Mouse (Mus musculus): ENCODE measurements around the gene Gm11444. TPM values are rescaled to one million over a fixed set of nuclear protein-coding genes. Genes with fewer than 3 reads are reported as not detected.

The Gm11444 gene
- polyA plus RNA-seq, 1 experiment, result not detected

- H3ac ChIP-seq (ENCODE audit: control insufficient read depth, insufficient read length), result peak overlapping the region; percentile 55
- peak overlapping the region; percentile 22 for H3K4me3 ChIP-seq
- H3K4me2 ChIP-seq (ENCODE audit: low read depth), result peak overlapping the region; percentile 60
- H3K27me3 ChIP-seq (ENCODE audit: control insufficient read depth, insufficient read depth, insufficient read length), result peaks cover 19% of the 10 kb centered on the region
- no peaks in the 10 kb centered on the region for H3K79me2 ChIP-seq (ENCODE audit: control insufficient read depth, insufficient read depth)
- no peaks in the 10 kb centered on the region for H3K36me3 ChIP-seq (ENCODE audit: control insufficient read depth, insufficient read depth)
- TF ChIP-seq POLR2AphosphoS2 (IDR thresholded peaks at IDR 0.05; ENCODE audit: insufficient read length, low read depth) (no peak), POLR2A (IDR thresholded peaks at IDR 0.05; ENCODE audit: insufficient read length, low read depth) (no peak), MYOG (IDR thresholded peaks at IDR 0.05; ENCODE audit: control insufficient read depth in 1 of 3, insufficient read depth in 1 of 3, insufficient read length in 2 of 3, low read depth in 2 of 3) (no peak), E2F4 (IDR thresholded peaks at IDR 0.05; ENCODE audit: insufficient read depth) (no peak), TCF3 (IDR thresholded peaks at IDR 0.05; ENCODE audit: insufficient read length, low read depth) (no peak), USF1 (IDR thresholded peaks at IDR 0.05; ENCODE audit: low read depth) (no peak), SRF (IDR thresholded peaks at IDR 0.05; ENCODE audit: control insufficient read depth, insufficient read length, low read depth) (no peak), REST (IDR thresholded peaks at IDR 0.05; ENCODE audit: insufficient read depth, insufficient read length) (no peak), MYOD1 (IDR thresholded peaks at IDR 0.05; ENCODE audit: control insufficient read depth in 1 of 3, insufficient read length in 2 of 3, low read depth in 2 of 3) (no peak), MAX (IDR thresholded peaks at IDR 0.05; ENCODE audit: low read depth) (no peak), TCF12 (IDR thresholded peaks at IDR 0.05; ENCODE audit: insufficient read depth, poor library complexity, severe bottlenecking) (no peak), CEBPB (IDR thresholded peaks at IDR 0.05; ENCODE audit: insufficient read depth, poor library complexity, severe bottlenecking) (no peak)
These were observed 16.3 kb downstream of the Gm11444 start for GRCm38 (mm10) chr11:85833761-85834385.

GRCm38 (mm10) chr11:85833081-85833521 lies 17.0 kb downstream of the Gm11444 start:
- peak in 1 of 3 experiments; percentile 19 for TF ChIP-seq MYOD1 (IDR thresholded peaks at IDR 0.05; ENCODE audit: control insufficient read depth in 1 of 3, insufficient read length in 2 of 3, low read depth in 2 of 3)
- TF ChIP-seq TCF3 (IDR thresholded peaks at IDR 0.05; ENCODE audit: insufficient read length, low read depth), result no peak
- no peak for TF ChIP-seq SRF (IDR thresholded peaks at IDR 0.05; ENCODE audit: control insufficient read depth, insufficient read length, low read depth)
- TF ChIP-seq MAX (IDR thresholded peaks at IDR 0.05; ENCODE audit: low read depth), result no peak
- TF ChIP-seq POLR2A (IDR thresholded peaks at IDR 0.05; ENCODE audit: insufficient read length, low read depth), result no peak
- TF ChIP-seq MYOG (IDR thresholded peaks at IDR 0.05; ENCODE audit: control insufficient read depth in 1 of 3, insufficient read depth in 1 of 3, insufficient read length in 2 of 3, low read depth in 2 of 3), result no peak
- TF ChIP-seq POLR2AphosphoS2 (IDR thresholded peaks at IDR 0.05; ENCODE audit: insufficient read length, low read depth), result no peak
- no peak for TF ChIP-seq TCF12 (IDR thresholded peaks at IDR 0.05; ENCODE audit: insufficient read depth, poor library complexity, severe bottlenecking)
- TF ChIP-seq E2F4 (IDR thresholded peaks at IDR 0.05; ENCODE audit: insufficient read depth), result no peak
- H3ac ChIP-seq (ENCODE audit: control insufficient read depth, insufficient read length), result peak overlapping the region; percentile 55
- peak overlapping the region; percentile 22 for H3K4me3 ChIP-seq
- H3K36me3 ChIP-seq (ENCODE audit: control insufficient read depth, insufficient read depth), result no peaks in the 10 kb centered on the region
- no peaks in the 10 kb centered on the region for H3K79me2 ChIP-seq (ENCODE audit: control insufficient read depth, insufficient read depth)
- peaks cover 23% of the 10 kb centered on the region for H3K27me3 ChIP-seq (ENCODE audit: control insufficient read depth, insufficient read depth, insufficient read length)
- peak overlapping the region; percentile 60 for H3K4me2 ChIP-seq (ENCODE audit: low read depth)

- Histone ChIP-seq H3K4me2 (ENCODE audit: low read depth) (peak within 1 kb of the TSS; percentile 90), H3ac (ENCODE audit: control insufficient read depth, insufficient read length) (peak within 1 kb of the TSS; percentile 55), H3K36me3 (ENCODE audit: control insufficient read depth, insufficient read depth) (no peaks in the 10 kb centered on the region), H3K27me3 (ENCODE audit: control insufficient read depth, insufficient read depth, insufficient read length) (peaks cover 23% of the 10 kb centered on the region), H3K79me2 (ENCODE audit: control insufficient read depth, insufficient read depth) (no peaks in the 10 kb centered on the region), H3K4me3 (peak within 1 kb of the TSS; percentile 22)
- no peak for TF ChIP-seq USF1 (IDR thresholded peaks at IDR 0.05; ENCODE audit: low read depth)
- no peak for TF ChIP-seq POLR2A (IDR thresholded peaks at IDR 0.05; ENCODE audit: insufficient read length, low read depth)
- no peak for TF ChIP-seq REST (IDR thresholded peaks at IDR 0.05; ENCODE audit: insufficient read depth, insufficient read length)
- no peak for TF ChIP-seq POLR2AphosphoS2 (IDR thresholded peaks at IDR 0.05; ENCODE audit: insufficient read length, low read depth)
- TF ChIP-seq MYOG (IDR thresholded peaks at IDR 0.05; ENCODE audit: control insufficient read depth in 1 of 3, insufficient read depth in 1 of 3, insufficient read length in 2 of 3, low read depth in 2 of 3), result no peak
- no peak for TF ChIP-seq TCF12 (IDR thresholded peaks at IDR 0.05; ENCODE audit: insufficient read depth, poor library complexity, severe bottlenecking)
- no peak for TF ChIP-seq E2F4 (IDR thresholded peaks at IDR 0.05; ENCODE audit: insufficient read depth)
- TF ChIP-seq MYOD1 (IDR thresholded peaks at IDR 0.05; ENCODE audit: control insufficient read depth in 1 of 3, insufficient read length in 2 of 3, low read depth in 2 of 3), result no peak
- TF ChIP-seq CEBPB (IDR thresholded peaks at IDR 0.05; ENCODE audit: insufficient read depth, poor library complexity, severe bottlenecking), result no peak
- TF ChIP-seq SRF (IDR thresholded peaks at IDR 0.05; ENCODE audit: control insufficient read depth, insufficient read length, low read depth), result no peak
- TF ChIP-seq TCF3 (IDR thresholded peaks at IDR 0.05; ENCODE audit: insufficient read length, low read depth), result no peak
- TF ChIP-seq MAX (IDR thresholded peaks at IDR 0.05; ENCODE audit: low read depth), result no peak
These were observed 17.8 kb downstream of the Gm11444 start, which contains the start of gene Tbx2 for GRCm38 (mm10) chr11:85832231-85832924. Gene Tbx2 (plus strand): TSS chr11:85832551.

GRCm38 (mm10) chr11:85831656-85832230 lies 18.4 kb downstream of the Gm11444 start:
- H3K27me3 ChIP-seq (ENCODE audit: control insufficient read depth, insufficient read depth, insufficient read length), result peaks cover 23% of the 10 kb centered on the region
- peak overlapping the region; percentile 55 for H3ac ChIP-seq (ENCODE audit: control insufficient read depth, insufficient read length)
- H3K36me3 ChIP-seq (ENCODE audit: control insufficient read depth, insufficient read depth), result no peaks in the 10 kb centered on the region
- TF ChIP-seq REST (IDR thresholded peaks at IDR 0.05; ENCODE audit: insufficient read depth, insufficient read length) (no peak), TCF12 (IDR thresholded peaks at IDR 0.05; ENCODE audit: insufficient read depth, poor library complexity, severe bottlenecking) (no peak), CEBPB (IDR thresholded peaks at IDR 0.05; ENCODE audit: insufficient read depth, poor library complexity, severe bottlenecking) (no peak), POLR2A (IDR thresholded peaks at IDR 0.05; ENCODE audit: insufficient read length, low read depth) (no peak), MAX (IDR thresholded peaks at IDR 0.05; ENCODE audit: low read depth) (no peak), USF1 (IDR thresholded peaks at IDR 0.05; ENCODE audit: low read depth) (no peak), E2F4 (IDR thresholded peaks at IDR 0.05; ENCODE audit: insufficient read depth) (no peak), MYOG (IDR thresholded peaks at IDR 0.05; ENCODE audit: control insufficient read depth in 1 of 3, insufficient read depth in 1 of 3, insufficient read length in 2 of 3, low read depth in 2 of 3) (no peak), POLR2AphosphoS2 (IDR thresholded peaks at IDR 0.05; ENCODE audit: insufficient read length, low read depth) (no peak), SRF (IDR thresholded peaks at IDR 0.05; ENCODE audit: control insufficient read depth, insufficient read length, low read depth) (no peak), MYOD1 (IDR thresholded peaks at IDR 0.05; ENCODE audit: control insufficient read depth in 1 of 3, insufficient read length in 2 of 3, low read depth in 2 of 3) (no peak), TCF3 (IDR thresholded peaks at IDR 0.05; ENCODE audit: insufficient read length, low read depth) (no peak)
- H3K4me3 ChIP-seq, result peak overlapping the region; percentile 22
- H3K79me2 ChIP-seq (ENCODE audit: control insufficient read depth, insufficient read depth), result no peaks in the 10 kb centered on the region
- peak overlapping the region; percentile 90 for H3K4me2 ChIP-seq (ENCODE audit: low read depth)

All from myocyte (in vitro differentiated cells).